Mouse (Mus musculus) heart, postnatal 14 days (tissue): Measurements from ENCODE around the gene Uhmk1. TPM values are rescaled to one million over a fixed set of nuclear protein-coding genes. Genes with fewer than 3 reads are reported as not detected.

Source experiments
- DNase-seq, 2 experiments: peaks; one replicate each; pipeline ENCODE4 v3.0.0; 2021 to 2022
- intact Hi-C: fragments of 180-260 bp; cut with DNase I; formaldehyde crosslinking; loops from one replicate; pipeline ENCODE4 v1.15.1; 2025
- total RNA-seq, 2 experiments: library from RNA; stranded (reverse); gene quantifications; 2 replicates each; pipeline ENCODE4 v1.2.3; 2021

Gene Uhmk1
- total RNA-seq, 2 experiments from 2014 or later: 19.9 to 23.2 TPM

DNA sequence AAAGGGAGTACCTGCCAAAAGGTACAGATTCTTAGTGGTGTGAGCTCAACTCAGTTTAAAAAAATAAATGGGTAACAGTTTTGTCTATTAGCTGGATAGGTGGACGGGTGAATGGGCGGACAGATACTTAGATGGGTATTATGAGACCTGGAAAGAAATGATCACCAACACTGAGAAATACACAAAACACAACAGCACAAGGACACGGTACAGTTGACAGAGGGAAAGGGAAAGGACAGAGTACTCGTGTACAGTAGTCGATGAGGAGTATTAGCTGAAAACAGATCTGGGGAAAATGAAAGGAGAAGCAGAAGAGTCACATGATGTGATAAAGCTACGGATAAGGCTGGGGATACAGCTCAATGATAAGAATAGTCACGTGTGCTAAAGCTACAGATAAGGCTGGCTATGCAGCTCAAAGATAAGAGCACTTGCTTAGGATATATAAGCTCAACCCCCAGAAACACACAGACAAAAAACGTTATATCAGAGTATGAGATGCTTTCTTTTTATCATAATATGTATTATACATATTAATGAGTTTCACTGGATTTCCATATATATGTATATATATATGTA, 38.4 kb downstream of the Uhmk1 start:
- intact Hi-C loops: no loop called here
- no peak for DNase-seq

DNA sequence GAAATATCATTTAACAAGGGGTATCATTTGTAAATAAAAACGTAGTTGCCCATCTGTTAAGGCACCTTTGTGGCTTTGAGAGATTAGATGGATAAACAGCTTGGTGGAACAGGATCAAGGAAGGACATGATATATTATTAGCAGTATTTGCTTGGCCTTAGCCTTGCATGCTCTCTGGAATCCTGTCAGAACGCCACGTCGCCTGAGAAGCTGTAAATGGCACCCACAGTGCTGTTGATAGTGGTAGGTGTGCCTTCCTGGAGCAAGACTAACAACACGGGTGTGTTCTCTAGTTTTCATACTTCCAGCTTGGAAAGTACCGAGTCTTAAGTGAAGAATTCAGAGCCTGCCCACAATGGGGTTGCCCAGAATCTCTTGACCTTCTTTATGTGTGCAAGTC, 39.3 kb downstream of the Uhmk1 start:
- DNase-seq: peak in 1 of 2 experiments; percentile 27
- intact Hi-C loops: loop anchor here (2.0 kb wide), 2 partner anchors 37 to 39 kb away; no protein-coding TSS in a partner anchor

DNA sequence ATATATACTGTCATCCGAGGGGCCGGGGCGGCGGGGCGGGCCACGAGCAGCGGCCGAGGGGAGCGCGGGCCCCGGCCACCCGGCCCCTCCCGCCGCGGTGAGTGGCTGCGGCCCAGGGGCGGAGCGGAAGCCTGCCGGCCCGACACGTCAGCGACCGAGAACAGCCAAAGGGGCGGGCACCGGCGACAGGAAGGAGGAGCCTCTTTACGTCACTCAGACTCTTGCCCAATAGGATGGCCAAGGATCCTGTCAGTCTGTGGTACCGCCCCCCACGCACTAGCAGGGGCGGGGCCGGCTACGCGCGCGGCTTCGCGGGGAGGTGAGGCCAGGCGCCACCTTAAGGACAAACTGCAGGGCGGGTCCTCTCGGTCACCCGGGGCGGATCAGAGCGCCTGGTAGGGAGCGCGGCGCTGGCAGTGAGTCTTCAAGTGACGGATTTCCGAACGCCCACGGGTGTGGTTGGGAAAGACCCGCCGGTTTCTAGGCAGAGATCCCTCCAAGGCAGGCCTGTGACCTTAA, 40.3 kb downstream of the Uhmk1 start, which contains the start of gene Uap1:
Gene Uap1 (minus strand): TSS at position 144 of the 519 bp plus-strand sequence.
- peak; percentile 98 to 99 for DNase-seq
- intact Hi-C loops: loop anchor here (2.0 kb wide), 2 partner anchors 38 kb away; no protein-coding TSS in a partner anchor

- intact Hi-C loops: loop anchor here (2.0 kb wide), 2 partner anchors 37 to 39 kb away; no protein-coding TSS in a partner anchor
- DNase-seq: peak in 1 of 2 experiments; percentile 40
Measured at GRCm38 (mm10) chr1:170173991-170174813, 41.0 kb downstream of the Uhmk1 start.

GRCm38 (mm10) chr1:170167781-170168180, 47.4 kb downstream of the Uhmk1 start:
- no peak for DNase-seq
- intact Hi-C loops: no loop called here

GRCm38 (mm10) chr1:170164913-170165312, 50.3 kb downstream of the Uhmk1 start:
- intact Hi-C loops: no loop called here
- DNase-seq: no peak

DNA sequence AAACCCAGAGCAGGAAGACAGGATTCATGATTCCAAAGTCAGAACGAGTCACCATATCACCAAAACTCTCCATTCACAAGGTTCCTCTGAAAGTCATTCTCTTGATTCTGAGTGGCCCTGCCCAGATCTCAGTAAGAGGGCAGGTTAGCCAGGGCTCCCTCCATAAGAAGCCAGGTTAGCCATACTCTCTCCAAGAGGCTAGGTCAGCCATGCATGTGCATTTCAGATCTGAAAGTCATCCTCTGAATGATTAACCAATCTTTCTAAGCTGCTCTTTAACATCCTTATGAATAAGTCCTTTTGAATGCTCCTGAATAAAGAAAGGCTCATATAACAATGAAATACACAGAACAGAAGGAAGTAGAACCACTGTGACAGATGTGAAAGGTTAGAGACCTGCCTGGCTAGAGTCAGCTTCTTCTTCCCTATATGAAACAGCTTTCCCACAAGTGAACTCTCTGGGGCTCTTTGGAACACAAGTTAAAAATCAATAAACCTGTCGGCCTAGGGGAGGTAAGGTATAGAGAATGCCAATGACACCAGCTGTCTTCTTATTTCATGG, 51.1 kb downstream of the Uhmk1 start:
- no peak for DNase-seq
- intact Hi-C loops: no loop called here

DNA sequence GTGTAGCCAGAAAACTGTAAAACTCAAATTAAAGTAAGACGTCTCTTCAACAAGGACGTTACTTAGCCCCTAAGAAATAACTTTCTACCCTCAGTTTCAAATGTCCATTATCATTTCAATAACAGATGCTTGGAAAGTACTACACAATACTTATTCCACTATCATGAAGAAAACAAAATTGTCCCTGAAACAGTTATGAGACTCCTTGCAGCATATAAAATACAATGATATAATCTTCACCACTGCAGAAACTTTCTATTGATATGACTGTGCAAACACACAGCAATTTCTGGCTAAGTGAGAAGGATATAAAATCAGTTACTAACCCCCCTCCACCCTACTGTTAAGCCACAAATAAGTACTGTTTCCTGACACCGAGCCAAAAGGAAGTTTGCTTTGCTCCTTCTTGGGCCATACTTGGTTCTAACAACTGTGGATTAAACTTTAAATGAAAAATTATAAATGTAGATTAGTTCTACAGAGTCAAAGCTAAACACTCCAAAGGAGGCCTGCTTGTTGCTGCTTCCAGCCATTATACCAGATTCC, 51.7 kb downstream of the Uhmk1 start:
- intact Hi-C loops: no loop called here
- no peak for DNase-seq

GRCm38 (mm10) chr1:170161852-170162251, 53.3 kb downstream of the Uhmk1 start:
- intact Hi-C loops: no loop called here
- DNase-seq: peak; percentile 57 to 64

DNA sequence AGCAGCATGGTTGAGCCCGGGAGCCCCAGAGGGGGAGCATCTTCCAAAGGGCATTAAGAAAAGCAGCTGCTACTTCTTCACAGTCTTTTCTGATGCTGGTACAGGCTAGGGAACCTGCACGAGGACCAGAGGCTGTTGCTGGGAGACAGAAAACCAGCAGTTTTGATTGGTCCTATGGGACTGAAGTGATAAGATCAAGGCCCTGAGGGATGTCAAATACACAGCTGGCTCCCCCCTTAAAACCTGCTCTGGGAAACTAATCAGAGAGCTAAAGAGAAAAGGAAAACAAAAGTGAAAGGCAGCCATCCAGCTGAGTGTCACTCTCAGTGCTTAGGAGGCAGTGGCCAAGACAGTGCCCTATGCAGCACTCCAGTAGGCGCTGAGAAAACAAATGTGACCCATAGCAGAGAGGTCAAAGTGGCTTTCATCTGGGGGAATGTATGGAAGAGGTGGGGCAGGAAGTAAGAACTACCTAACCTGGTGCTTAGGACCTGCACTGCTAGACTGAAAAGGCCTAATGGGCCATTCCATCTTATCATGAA, 54.7 kb downstream of the Uhmk1 start:
- no peak for DNase-seq
- intact Hi-C loops: no loop called here

GRCm38 (mm10) chr1:170159707-170160106, 55.5 kb downstream of the Uhmk1 start:
- intact Hi-C loops: no loop called here
- DNase-seq: no peak

GRCm38 (mm10) chr1:170155761-170156160, 59.4 kb downstream of the Uhmk1 start:
- no peak for DNase-seq
- intact Hi-C loops: no loop called here

DNA sequence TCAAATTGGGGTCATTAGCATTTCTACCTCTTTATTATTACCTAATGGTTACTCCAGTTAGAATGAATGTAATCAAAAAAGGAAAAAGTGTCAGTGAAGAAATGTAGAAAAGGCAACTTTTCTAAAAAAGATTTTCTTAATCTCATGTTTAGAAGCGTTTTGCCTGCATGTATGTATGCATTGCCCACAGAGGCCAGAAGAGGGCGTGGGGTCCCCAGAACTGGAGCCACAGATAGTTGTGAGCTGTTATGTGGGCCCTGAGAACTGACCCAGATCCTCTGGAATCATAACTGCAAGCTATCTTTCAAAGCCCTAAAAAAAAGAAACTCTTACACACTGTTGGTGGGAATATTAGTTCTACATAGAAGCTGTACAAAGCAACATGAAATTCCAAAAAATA, 59.9 kb downstream of the Uhmk1 start:
- intact Hi-C loops: no loop called here
- DNase-seq: no peak

DNA sequence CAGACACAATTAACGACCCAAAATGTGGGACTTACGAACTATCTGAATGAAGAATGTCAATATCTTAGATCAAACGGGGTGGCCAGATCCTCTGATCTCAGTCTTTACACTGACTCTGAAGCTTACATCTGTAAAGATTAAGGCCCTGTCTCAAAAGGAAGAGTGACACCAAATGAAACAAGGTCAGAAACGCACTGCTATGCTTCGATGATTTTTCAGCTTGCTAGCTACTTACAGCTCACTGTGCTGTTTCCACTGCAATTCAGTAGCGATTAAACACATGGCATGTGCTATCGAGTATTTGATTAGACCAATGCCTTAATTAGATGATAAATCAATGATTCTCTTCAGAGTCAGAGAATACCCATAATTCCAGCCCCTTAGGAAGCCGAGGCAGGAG, 61.2 kb downstream of the Uhmk1 start:
- intact Hi-C loops: no loop called here
- no peak for DNase-seq

GRCm38 (mm10) chr1:170152552-170152951, 62.6 kb downstream of the Uhmk1 start:
- intact Hi-C loops: no loop called here
- no peak for DNase-seq

GRCm38 (mm10) chr1:170150870-170151269, 64.3 kb downstream of the Uhmk1 start:
- intact Hi-C loops: no loop called here

DNA sequence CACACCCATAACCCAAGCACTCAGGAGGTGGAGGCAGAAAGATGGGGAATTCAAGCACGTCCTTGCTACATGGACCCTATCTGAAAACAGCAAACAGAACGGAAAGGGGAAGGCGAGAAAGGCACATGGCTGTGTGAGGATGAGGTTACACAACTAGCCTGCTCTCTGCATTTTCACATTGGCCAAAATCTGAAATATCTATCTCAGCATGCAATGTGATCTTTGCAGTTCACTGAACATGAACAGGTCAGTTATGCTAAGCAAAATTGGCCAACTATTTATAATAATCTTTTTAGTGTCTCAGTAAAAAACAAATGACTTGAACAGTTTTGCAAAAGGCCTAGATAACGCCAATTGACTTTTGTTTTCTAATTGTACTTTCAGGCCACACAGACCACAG, 65.4 kb downstream of the Uhmk1 start:
- intact Hi-C loops: no loop called here
- no peak for DNase-seq

More at GRCm38 (mm10) chr1:170150870-170151269, 64.3 kb downstream of the Uhmk1 start:
- no peak for DNase-seq

GRCm38 (mm10) chr1:170148536-170148935, 66.7 kb downstream of the Uhmk1 start:
- DNase-seq: no peak
- intact Hi-C loops: no loop called here

DNA sequence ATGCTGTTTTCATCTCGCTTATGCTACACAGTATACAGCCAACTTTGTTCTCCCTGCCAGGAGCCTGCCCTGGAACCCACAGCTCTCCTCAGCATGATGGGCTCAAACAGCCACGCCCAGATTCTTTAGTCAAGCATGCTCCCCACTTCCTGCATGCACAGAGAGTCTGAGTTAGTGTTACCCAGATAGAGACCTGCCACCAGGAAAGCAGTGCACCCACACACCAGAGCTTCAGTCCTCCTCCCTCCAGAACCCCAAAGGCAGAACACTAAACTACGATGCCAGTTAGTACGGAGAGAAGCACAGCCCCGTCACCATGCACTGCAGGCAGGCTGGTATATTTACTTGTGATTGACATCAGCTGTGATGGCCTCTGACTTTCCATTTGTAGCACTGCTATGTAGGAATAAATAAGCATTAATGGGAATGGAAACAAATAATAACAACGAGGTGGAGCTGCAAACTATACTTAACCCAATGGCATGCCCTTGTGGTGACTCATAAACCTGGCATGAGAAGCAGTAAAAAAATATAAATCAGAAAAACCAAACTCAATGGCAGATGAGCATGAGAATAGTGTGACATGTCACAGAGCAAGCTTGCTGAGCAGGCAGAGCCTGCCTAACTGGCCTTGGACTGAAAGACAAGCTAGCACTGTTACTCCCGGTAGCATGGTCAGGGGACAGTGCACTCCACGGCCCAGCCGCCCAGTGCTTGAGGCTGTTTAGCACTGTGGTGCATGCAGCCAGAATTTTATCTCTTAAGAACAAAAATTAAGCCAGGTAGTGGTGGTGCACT, 67.3 kb downstream of the Uhmk1 start:
- DNase-seq: no peak
- intact Hi-C loops: no loop called here

GRCm38 (mm10) chr1:170145606-170146005, 69.6 kb downstream of the Uhmk1 start:
- intact Hi-C loops: no loop called here

More at GRCm38 (mm10) chr1:170145606-170146005, 69.6 kb downstream of the Uhmk1 start:
- no peak for DNase-seq
